In the genomic region with DNA sequence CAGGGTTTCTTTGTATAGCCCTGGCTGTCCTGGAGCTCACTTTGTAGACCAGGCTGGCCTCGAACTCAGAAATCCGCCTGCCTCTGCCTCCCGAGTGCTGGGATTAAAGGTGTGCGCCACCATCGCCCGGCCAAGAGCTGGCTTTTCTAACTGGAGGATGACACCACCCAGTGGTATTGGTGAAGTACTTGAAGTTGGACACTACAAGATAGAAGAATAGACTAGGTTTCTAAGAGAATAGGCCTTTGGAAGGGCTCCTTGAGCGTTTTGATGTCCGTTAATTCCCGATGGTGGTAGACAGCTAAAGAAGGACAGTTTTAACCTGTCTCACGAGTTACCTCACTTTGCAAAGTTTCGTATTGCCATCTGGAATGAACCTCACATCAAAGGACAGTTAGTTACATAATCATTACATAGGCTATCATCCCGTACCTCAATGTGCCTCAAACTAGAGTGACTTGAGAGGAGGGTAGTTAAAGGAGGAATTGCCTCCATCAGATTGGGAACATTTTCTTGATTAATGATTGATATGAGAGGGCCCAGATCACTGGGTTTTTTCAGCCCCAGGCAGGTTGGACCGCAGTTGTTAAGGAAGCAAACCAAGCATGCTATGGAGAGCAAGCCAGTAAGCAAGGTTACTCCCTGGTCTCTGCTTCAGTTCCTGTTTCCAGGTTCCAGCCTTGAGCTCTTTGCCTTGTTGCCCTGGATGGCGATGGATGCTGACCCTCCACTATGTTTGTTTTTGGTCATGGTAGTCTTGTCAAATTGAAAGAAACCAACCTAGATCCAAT, we compare ENCODE assay signal across 8 mouse cellular contexts. TPM values are rescaled to one million over a fixed set of nuclear protein-coding genes. Genes with fewer than 3 reads are reported as not detected.
DNase-seq lines count a peak whose midpoint lies in the region; ATAC-seq and TF ChIP-seq lines count a peak whose summit lies in the region.

No protein-coding gene starts in this region.

- H3K9me3 ChIP-seq in erythroblast, embryonic 14.5 days (ENCODE audit: control insufficient read depth, low read length), result no peaks in the 10 kb centered on the region
- no peaks in the 10 kb centered on the region for H3K9me3 ChIP-seq in intestine, embryonic 15.5 days
- H3K9me3 ChIP-seq in liver, postnatal 0 days (ENCODE audit: low read length), result no peaks in the 10 kb centered on the region
- H3K9me3 ChIP-seq in neural tube, embryonic 12.5 days, result no peaks in the 10 kb centered on the region

- peak overlapping the region; percentile 81 for H3K9ac ChIP-seq in intestine, embryonic 15.5 days
- H3K9ac ChIP-seq in liver, postnatal 0 days (replicated peaks), result peak overlapping the region; percentile 69
- H3K9ac ChIP-seq in neural tube, embryonic 12.5 days, result no peak overlapping the region

- no peaks in the 10 kb centered on the region for H3K27me3 ChIP-seq in erythroblast, embryonic 14.5 days (ENCODE audit: control insufficient read depth)
- H3K27me3 ChIP-seq in intestine, embryonic 15.5 days (replicated peaks), result no peaks in the 10 kb centered on the region
- no peaks in the 10 kb centered on the region for H3K27me3 ChIP-seq in liver, postnatal 0 days (ENCODE audit: insufficient read depth, low read length)
- no peaks in the 10 kb centered on the region for H3K27me3 ChIP-seq in neural tube, embryonic 12.5 days (replicated peaks)

- 60% methylated on average over 14 of the region's 14 CpGs for WGBS in intestine, embryonic 15.5 days
- 28% methylated on average over 14 of the region's 14 CpGs for WGBS in liver, postnatal 0 days (ENCODE audit: insufficient replicate concordance)
- WGBS in neural tube, embryonic 12.5 days, result 76% methylated on average over 14 of the region's 14 CpGs

- no peak for TF ChIP-seq EP300 in liver, postnatal 0 days (IDR thresholded peaks at IDR 0.05; ENCODE audit: low read depth)

- ATAC-seq in activated CD4-positive, CD25-positive, alpha-beta regulatory T cell, adult 4 months, result peak; percentile 47
- no peak for ATAC-seq in intestine, embryonic 15.5 days
- peak; percentile 26 for ATAC-seq in liver, postnatal 0 days
- ATAC-seq in neural tube, embryonic 12.5 days (ENCODE audit: low FRiP score, low read depth), result peak; percentile 16; the same call in 1 of the 2 replicates

- peak; percentile 57 for TF ChIP-seq CTCF in liver, postnatal 0 days (IDR thresholded peaks at IDR 0.05; ENCODE audit: low read depth)

- H3K4me1 ChIP-seq in erythroblast, embryonic 14.5 days (ENCODE audit: control insufficient read depth), result peaks cover 51% of the 10 kb centered on the region
- 0 out of 2 replicates have a peak, but pooled peaks cover 3% of the 10 kb centered on the region for H3K4me1 ChIP-seq in intestine, embryonic 15.5 days (replicated peaks)
- H3K4me1 ChIP-seq in liver, postnatal 0 days (ENCODE audit: insufficient read depth), result peaks cover 14% of the 10 kb centered on the region
- no peaks in the 10 kb centered on the region for H3K4me1 ChIP-seq in neural tube, embryonic 12.5 days

- H3K4me2 ChIP-seq in intestine, embryonic 15.5 days (replicated peaks), result peak overlapping the region; percentile 64
- peak overlapping the region; percentile 93 for H3K4me2 ChIP-seq in liver, postnatal 0 days (ENCODE audit: low read depth, low read length)
- H3K4me2 ChIP-seq in neural tube, embryonic 12.5 days (replicated peaks), result peak overlapping the region; percentile 64

- no peak overlapping the region for H3K27ac ChIP-seq in intestine, embryonic 15.5 days
- H3K27ac ChIP-seq in liver, postnatal 0 days (ENCODE audit: low read depth), result peak overlapping the region; percentile 89
- no peak overlapping the region for H3K27ac ChIP-seq in neural tube, embryonic 12.5 days

- peak overlapping the region; percentile 94 for H3K4me3 ChIP-seq in erythroblast, embryonic 14.5 days (replicated peaks)
- H3K4me3 ChIP-seq in intestine, embryonic 15.5 days (replicated peaks), result peak overlapping the region; percentile 76
- peak overlapping the region; percentile 67 for H3K4me3 ChIP-seq in liver, postnatal 0 days (ENCODE audit: low read depth, low read length)
- H3K4me3 ChIP-seq in neural tube, embryonic 12.5 days, result peak overlapping the region; percentile 64

- peaks cover 16% of the 10 kb centered on the region for H3K36me3 ChIP-seq in erythroblast, embryonic 14.5 days (ENCODE audit: control insufficient read depth)
- 0 out of 2 replicates have a peak, but pooled peaks cover 4% of the 10 kb centered on the region for H3K36me3 ChIP-seq in intestine, embryonic 15.5 days
- no peaks in the 10 kb centered on the region; the same call in 1 of the 2 replicates for H3K36me3 ChIP-seq in liver, postnatal 0 days (replicated peaks; ENCODE audit: insufficient read depth, low read length)
- no peaks in the 10 kb centered on the region; the same call in 1 of the 2 replicates for H3K36me3 ChIP-seq in neural tube, embryonic 12.5 days

- DNase-seq in adrenal gland, adult (ENCODE audit: inconsistent age in 2 of 2, low spot score in 1 of 2), result peak; percentile 24 to 74
- no peak for DNase-seq in adrenal gland, postnatal 4 days (ENCODE audit: low spot score in 2 of 2)
- peak; percentile 49 for DNase-seq in liver, postnatal 0 days
- no peak for DNase-seq in ovary, adult 18-20 months (ENCODE audit: low spot score)

RNA-seq across cellular contexts. Expression of a gene that starts 1.1 kb away (rescaled TPM):
- total RNA-seq in adrenal gland, postnatal 4 days (2021), result 10 to 100 TPM; 11.1 to 12.6 TPM
- 1 to 10 TPM; 7.7 to 7.9 TPM for polyA plus RNA-seq in activated CD4-positive, CD25-positive, alpha-beta regulatory T cell, adult 4 months (2017; shearing (Covaris generic))
- 0.08 TPM in 2 replicates for polyA plus RNA-seq in erythroblast, embryonic 14.5 days (2012)
- 8.8 and 10.1 TPM in 2 replicates for polyA plus RNA-seq in intestine, embryonic 15.5 days (2015; fragmentation: Nextera tagmentation; extraction: Ambion mirVana)
- polyA plus RNA-seq in liver, postnatal 0 days (2015; fragmentation: Nextera tagmentation; extraction: Ambion mirVana), result 2.1 and 2.8 TPM in 2 replicates
- 6.7 and 6.8 TPM in 2 replicates for polyA plus RNA-seq in neural tube, embryonic 12.5 days (2016; fragmentation: Nextera tagmentation; extraction: Ambion mirVana)

RNA-seq across cellular contexts. Expression of a gene that starts 1.1 kb away (rescaled TPM):
- 10 to 100 TPM; 35.6 to 39.0 TPM for total RNA-seq in adrenal gland, postnatal 4 days (2021)
- polyA plus RNA-seq in activated CD4-positive, CD25-positive, alpha-beta regulatory T cell, adult 4 months (2017; shearing (Covaris generic)), result 10 to 100 TPM; 59.3 to 63.6 TPM
- polyA plus RNA-seq in erythroblast, embryonic 14.5 days (2012), result 0.31 and 0.80 TPM in 2 replicates
- 59.2 and 63.0 TPM in 2 replicates for polyA plus RNA-seq in intestine, embryonic 15.5 days (2015; fragmentation: Nextera tagmentation; extraction: Ambion mirVana)
- 20.8 and 22.8 TPM in 2 replicates for polyA plus RNA-seq in liver, postnatal 0 days (2015; fragmentation: Nextera tagmentation; extraction: Ambion mirVana)
- polyA plus RNA-seq in neural tube, embryonic 12.5 days (2016; fragmentation: Nextera tagmentation; extraction: Ambion mirVana), result 44.1 and 44.4 TPM in 2 replicates

RNA-seq across cellular contexts. Expression of a gene that starts 34.0 kb away (rescaled TPM):
- 1 to 10 TPM; 1.1 to 2.2 TPM for total RNA-seq in adrenal gland, postnatal 4 days (2021)
- polyA plus RNA-seq in activated CD4-positive, CD25-positive, alpha-beta regulatory T cell, adult 4 months (2017; shearing (Covaris generic)), result not detected
- polyA plus RNA-seq in erythroblast, embryonic 14.5 days (2012), result 4.3 and 5.0 TPM in 2 replicates
- 0.23 and 0.66 TPM in 2 replicates for polyA plus RNA-seq in intestine, embryonic 15.5 days (2015; fragmentation: Nextera tagmentation; extraction: Ambion mirVana)
- polyA plus RNA-seq in liver, postnatal 0 days (2015; fragmentation: Nextera tagmentation; extraction: Ambion mirVana), result 10.8 and 12.6 TPM in 2 replicates
- 0.25 and 1.1 TPM in 2 replicates for polyA plus RNA-seq in neural tube, embryonic 12.5 days (2016; fragmentation: Nextera tagmentation; extraction: Ambion mirVana)

Comparison
In these comparisons a context has a peak if more than half of its experiments do, and no peak if none do; other contexts are left out.
1. DNase-seq: peak in adrenal gland, adult (2 of 2) and liver, postnatal 0 days (single experiment); none in adrenal gland, postnatal 4 days (0 of 2) and ovary, adult 18-20 months (single experiment).
2. RNA of a gene that starts 1.1 kb away (polyA plus RNA-seq): 59.3 to 63.6 TPM in activated CD4-positive, CD25-positive, alpha-beta regulatory T cell, adult 4 months, 59.2 to 63.0 TPM in intestine, embryonic 15.5 days, 44.1 to 44.4 TPM in neural tube, embryonic 12.5 days and 20.8 to 22.8 TPM in liver, postnatal 0 days; 0.31 to 0.80 TPM in erythroblast, embryonic 14.5 days; every median in the first group is over 10 times any median in the second.
3. Peak in every context shown above with its lines, with median percentiles within 50 percentile points of each other: H3K4me3 ChIP-seq and H3K4me2 ChIP-seq.